ENCODE assay signal across 10 mouse cellular contexts in genomic region chr12:78769031-78769713, GRCm38 (mm10). TPM values are rescaled to one million over a fixed set of nuclear protein-coding genes. Genes with fewer than 3 reads are reported as not detected.
DNase-seq lines count a peak whose midpoint lies in the region; ATAC-seq and TF ChIP-seq lines count a peak whose summit lies in the region.
"Had no signal": no experiment of that assay in that cellular context is flagged by ENCODE, and none has a peak within 500 bp of the region (broad histone marks: within the 10 kb centered on the region; RNA-seq: fewer than 3 reads in every experiment).

No protein-coding gene starts in this region.

- no peak for TF ChIP-seq RAD21 in MEL (IDR thresholded peaks at IDR 0.05; ENCODE audit: low read depth, low read length)

- H3K9me3 ChIP-seq in kidney, embryonic 14.5 days (ENCODE audit: control insufficient read depth, low read length) = no peaks in the 10 kb centered on the region
- H3K9me3 ChIP-seq in MEL (replicated peaks; ENCODE audit: insufficient read depth, low read length) = no peaks in the 10 kb centered on the region
- no peaks in the 10 kb centered on the region for H3K9me3 ChIP-seq in midbrain, embryonic 15.5 days
- H3K9me3 ChIP-seq: hindbrain, embryonic 12.5 days had no signal

- DNase-seq in kidney, adult 9 months = peak; percentile 25
- peak; percentile 73 for DNase-seq in 3T3-L1 (ENCODE audit: low read depth, low spot score)
- peak; percentile 44 for DNase-seq in MEL (ENCODE audit: low read depth, low spot score)
- peak; percentile 26 for DNase-seq in fibroblast of lung, adult 2 months (ENCODE audit: low read depth)
- no peak for DNase-seq in natural killer cell, adult 2 months (ENCODE audit: low spot score in 2 of 2)
- DNase-seq: layer of hippocampus, postnatal 36 days; thymus, postnatal 4 days had no signal

- H3K79me2 ChIP-seq in MEL (ENCODE audit: control insufficient read depth, insufficient read depth, low read length, poor library complexity) = peaks cover 3% of the 10 kb centered on the region

- TF ChIP-seq EP300 in MEL (IDR thresholded peaks at IDR 0.05; ENCODE audit: low read depth in 1 of 2, low read length in 2 of 2) = no peak

- no peak for ATAC-seq in kidney, embryonic 14.5 days (ENCODE audit: low FRiP score, low TSS enrichment)
- ATAC-seq in midbrain, embryonic 15.5 days (replicated peaks) = no peak

- no peak for TF ChIP-seq CTCF in MEL (IDR thresholded peaks at IDR 0.05 in 2 of 3, conservative IDR thresholded peaks at IDR 0.05 in 1 of 3; ENCODE audit: control insufficient read depth in 1 of 3, insufficient read depth in 1 of 3, low read depth in 2 of 3, low read length in 3 of 3, poor library complexity in 1 of 3, severe bottlenecking in 1 of 3)

- H3K4me3 ChIP-seq in kidney, embryonic 14.5 days (ENCODE audit: low read length) = no peak overlapping the region
- no peak overlapping the region for H3K4me3 ChIP-seq in MEL (ENCODE audit: control insufficient read depth in 1 of 2, insufficient read depth in 1 of 2, low read depth in 2 of 2, low read length in 2 of 2)
- H3K4me3 ChIP-seq in midbrain, embryonic 15.5 days = no peak overlapping the region
- H3K4me3 ChIP-seq: hindbrain, embryonic 12.5 days had no signal

- TF ChIP-seq POLR2A in MEL (IDR thresholded peaks at IDR 0.05; ENCODE audit: control insufficient read depth in 1 of 2, insufficient read depth in 1 of 2, low read depth in 1 of 2, low read length in 2 of 2, poor library complexity in 1 of 2) = no peak

- H3K4me2 ChIP-seq in kidney, embryonic 14.5 days (replicated peaks; ENCODE audit: low read depth, low read length) = no peak overlapping the region
- no peak overlapping the region for H3K4me2 ChIP-seq in midbrain, embryonic 15.5 days
- H3K4me2 ChIP-seq: hindbrain, embryonic 12.5 days had no signal

- no peak overlapping the region for H3K27ac ChIP-seq in kidney, embryonic 14.5 days (ENCODE audit: low read depth, low read length)
- H3K27ac ChIP-seq in MEL (ENCODE audit: control insufficient read depth, low read depth, low read length) = no peak overlapping the region
- no peak overlapping the region for H3K27ac ChIP-seq in midbrain, embryonic 15.5 days
- H3K27ac ChIP-seq: hindbrain, embryonic 12.5 days had no signal

- no peaks in the 10 kb centered on the region for H3K4me1 ChIP-seq in kidney, embryonic 14.5 days (ENCODE audit: control insufficient read depth, insufficient read depth, low read length)
- peaks cover 2 to 19% of the 10 kb centered on the region in 2 experiments for H3K4me1 ChIP-seq in MEL (ENCODE audit: control insufficient read depth in 1 of 2, insufficient read depth in 2 of 2, low read length in 2 of 2)
- H3K4me1 ChIP-seq in midbrain, embryonic 15.5 days = no peaks in the 10 kb centered on the region
- H3K4me1 ChIP-seq: hindbrain, embryonic 12.5 days had no signal

- H3K36me3 ChIP-seq in kidney, embryonic 14.5 days (ENCODE audit: control insufficient read depth, insufficient read depth, low read length) = no peaks in the 10 kb centered on the region
- peaks cover 4 to 19% of the 10 kb centered on the region in 2 experiments for H3K36me3 ChIP-seq in MEL (ENCODE audit: control insufficient read depth in 1 of 2, insufficient read depth in 2 of 2, low read length in 2 of 2)
- no peaks in the 10 kb centered on the region for H3K36me3 ChIP-seq in midbrain, embryonic 15.5 days (replicated peaks)
- H3K36me3 ChIP-seq: hindbrain, embryonic 12.5 days had no signal

- no peaks in the 10 kb centered on the region for H3K27me3 ChIP-seq in kidney, embryonic 14.5 days (ENCODE audit: control insufficient read depth, insufficient read depth, low read length)
- H3K27me3 ChIP-seq in MEL (ENCODE audit: control insufficient read depth in 1 of 2, insufficient read depth in 2 of 2, low read length in 2 of 2) = no peaks in the 10 kb centered on the region
- no peaks in the 10 kb centered on the region for H3K27me3 ChIP-seq in midbrain, embryonic 15.5 days (replicated peaks)
- H3K27me3 ChIP-seq: hindbrain, embryonic 12.5 days had no signal

- WGBS in kidney, embryonic 14.5 days = 52% methylated on average over 6 of the region's 6 CpGs
- WGBS in midbrain, embryonic 15.5 days = 79% methylated on average over 6 of the region's 6 CpGs

- H3K9ac ChIP-seq in kidney, embryonic 14.5 days (ENCODE audit: low read depth, low read length) = no peak overlapping the region
- H3K9ac ChIP-seq in MEL (ENCODE audit: control insufficient read depth, low read depth, low read length, poor library complexity, severe bottlenecking) = no peak overlapping the region
- no peak overlapping the region for H3K9ac ChIP-seq in midbrain, embryonic 15.5 days
- H3K9ac ChIP-seq: hindbrain, embryonic 12.5 days had no signal

TF ChIP-seq in MEL, 35 proteins besides CTCF, POLR2A, EP300 and RAD21:
- TF ChIP-seq USF1 (IDR thresholded peaks at IDR 0.05; ENCODE audit: low read depth, low read length) = no peak
- no peak for TF ChIP-seq CHD2 (IDR thresholded peaks at IDR 0.05; ENCODE audit: low read length)
- no peak for TF ChIP-seq ETS1 (IDR thresholded peaks at IDR 0.05; ENCODE audit: low read depth, low read length)
- no peak for TF ChIP-seq NELFE (IDR thresholded peaks at IDR 0.05; ENCODE audit: low read depth, low read length)
- TF ChIP-seq HCFC1 (IDR thresholded peaks at IDR 0.05; ENCODE audit: low read depth, low read length) = no peak
- no peak for TF ChIP-seq TCF12 (IDR thresholded peaks at IDR 0.05; ENCODE audit: low read depth, low read length)
- no peak for TF ChIP-seq MYC (IDR thresholded peaks at IDR 0.05; ENCODE audit: low read depth, low read length)
- TF ChIP-seq SIN3A (IDR thresholded peaks at IDR 0.05; ENCODE audit: low read length) = no peak
- no peak for TF ChIP-seq GATA1 (IDR thresholded peaks at IDR 0.05; ENCODE audit: low read depth, low read length)
- TF ChIP-seq UBTF (IDR thresholded peaks at IDR 0.05; ENCODE audit: borderline replicate concordance, insufficient read depth, low read depth, low read length) = no peak
- no peak for TF ChIP-seq TAL1 (IDR thresholded peaks at IDR 0.05; ENCODE audit: low read length)
TF ChIP-seq in MEL: peak in this region for 0.

RNA-seq across cellular contexts. Expression of gene Mpp5, which starts 20.5 kb away (rescaled TPM):
- 21.9 and 23.1 TPM in 2 replicates for polyA plus RNA-seq in kidney, embryonic 14.5 days (2014; fragmentation: Nextera tagmentation; extraction: Ambion mirVana)
- 15.2 and 17.4 TPM in 2 replicates for total RNA-seq in MEL (2012; rRNA removed)
- 100 to 1,000 TPM in 1 of 2 experiments, 10 to 100 TPM in 1; 15.1 to 143 TPM for polyA plus RNA-seq in MEL (2012; ENCODE audit: insufficient read depth in 1 of 2, insufficient read length in 2 of 2, low read depth in 1 of 2, low replicate concordance in 2 of 2, missing spikeins in 1 of 2)
- 11.8 and 14.8 TPM in 2 replicates for polyA plus RNA-seq in midbrain, embryonic 15.5 days (2015; fragmentation: Nextera tagmentation; extraction: Ambion mirVana)

Comparison
In these comparisons a context has a peak if more than half of its experiments do, and no peak if none do; other contexts are left out.
1. DNase-seq: peak in kidney, adult 9 months (single experiment), 3T3-L1 (single experiment), MEL (single experiment) and fibroblast of lung, adult 2 months (single experiment); none in natural killer cell, adult 2 months (0 of 2).